In genomic region chr2:38420498-38420897, GRCm38 (mm10) we compare ENCODE assay signal across 27 mouse cellular contexts.
"Had no signal": no experiment of that assay in that cellular context is flagged by ENCODE, and none has a peak within 500 bp of the region (broad histone marks: within the 10 kb centered on the region; RNA-seq: fewer than 3 reads in every experiment).

No protein-coding gene starts in this region.

- H3K4me2 ChIP-seq: embryonic facial prominence, embryonic 12.5 days; forebrain, embryonic 12.5 days; forebrain, embryonic 13.5 days; forebrain, embryonic 15.5 days had no signal

- H3K9ac ChIP-seq: embryonic facial prominence, embryonic 12.5 days; forebrain, embryonic 12.5 days; forebrain, embryonic 13.5 days; forebrain, embryonic 15.5 days; forebrain, postnatal 0 days had no signal

- H3K9me3 ChIP-seq: embryonic facial prominence, embryonic 12.5 days; forebrain, embryonic 10.5 days; forebrain, embryonic 12.5 days; forebrain, embryonic 13.5 days; forebrain, embryonic 15.5 days had no signal

- H3K27me3 ChIP-seq: embryonic facial prominence, embryonic 12.5 days; forebrain, embryonic 12.5 days; forebrain, embryonic 13.5 days; forebrain, embryonic 15.5 days had no signal

- H3K27ac ChIP-seq: embryonic facial prominence, embryonic 12.5 days; forebrain, embryonic 10.5 days; forebrain, embryonic 12.5 days; forebrain, embryonic 13.5 days; forebrain, embryonic 15.5 days; gastrocnemius, adult 2 months; heart, adult 2 months had no signal

- H3K36me3 ChIP-seq: embryonic facial prominence, embryonic 12.5 days; forebrain, embryonic 10.5 days; forebrain, embryonic 12.5 days; forebrain, embryonic 15.5 days had no signal

- ATAC-seq: forebrain, embryonic 13.5 days; forebrain, embryonic 14.5 days; forebrain, embryonic 15.5 days; forebrain, embryonic 16.5 days; forebrain, postnatal 0 days had no signal

- H3K4me3 ChIP-seq: embryonic facial prominence, embryonic 12.5 days; erythroblast, embryonic 14.5 days; forebrain, embryonic 10.5 days; forebrain, embryonic 12.5 days; forebrain, embryonic 13.5 days; forebrain, embryonic 15.5 days; gastrocnemius, adult 2 months; heart, adult 2 months had no signal

- DNase-seq: cerebellum, adult 18-20 months; cerebellum, adult 2 months; cerebellum, adult 8-10 months; cerebellum, adult 9-10 months; cerebellum, adult 9-11 months; cerebellum, postnatal 10 days; cerebellum, postnatal 14 days; cerebellum, postnatal 25 days; cerebellum, postnatal 36 days; embryo, embryonic 11 days; forebrain, postnatal 0 days; gastrocnemius, adult 2 months; gastrocnemius, postnatal 10 days; gastrocnemius, postnatal 14 days; gastrocnemius, postnatal 25 days; gastrocnemius, postnatal 36 days; heart, adult 11 months; heart, adult 18-20 months; heart, adult 2 months had no signal
